10 mouse cellular contexts compared by ENCODE assay signal in the genomic region with DNA sequence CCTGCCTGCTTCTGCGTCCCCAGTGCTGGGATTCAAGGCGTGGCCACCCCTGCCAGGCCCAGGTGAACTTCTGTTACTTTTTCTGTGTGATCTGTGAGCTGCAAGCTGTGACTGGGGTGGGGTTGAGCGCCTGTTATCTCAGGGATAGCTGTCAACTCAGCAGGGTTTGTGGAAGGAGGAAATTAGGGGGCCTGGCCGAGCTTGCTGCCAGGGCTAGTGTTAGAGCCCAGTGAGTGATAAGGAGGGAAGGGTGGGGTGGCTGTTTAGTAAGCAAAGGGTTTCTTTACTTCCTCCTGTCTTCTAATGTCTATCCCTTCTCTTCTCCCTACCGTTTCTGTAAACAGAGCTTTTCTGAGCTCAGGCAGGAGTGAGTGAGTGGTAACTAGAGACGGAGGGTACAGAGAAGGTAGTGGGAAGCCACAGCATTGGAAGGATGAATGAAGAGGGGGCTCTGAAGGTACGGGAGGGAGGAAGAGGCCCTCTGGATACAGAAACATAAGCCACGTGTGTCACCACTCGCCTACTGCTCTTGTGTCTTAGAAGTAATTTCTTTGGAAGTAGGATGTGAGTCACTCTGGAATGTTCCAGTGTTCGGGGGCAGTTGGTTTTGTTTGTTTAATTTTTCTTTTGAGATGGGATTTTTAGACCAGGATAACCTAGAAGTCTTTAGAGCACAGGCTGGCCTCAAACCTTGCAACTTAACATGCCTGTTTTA. TPM values are rescaled to one million over a fixed set of nuclear protein-coding genes. Genes with fewer than 3 reads are reported as not detected.
DNase-seq lines count a peak whose midpoint lies in the region; ATAC-seq lines count a peak whose summit lies in the region.
"Had no signal": no experiment of that assay in that cellular context is flagged by ENCODE, and none has a peak within 500 bp of the region (broad histone marks: within the 10 kb centered on the region; RNA-seq: fewer than 3 reads in every experiment).

No protein-coding gene starts in this region.

- H3K4me1 ChIP-seq in heart, embryonic 12.5 days (replicated peaks) = peaks cover 33% of the 10 kb centered on the region

- H3K27ac ChIP-seq in heart, embryonic 12.5 days (ENCODE audit: poor library complexity, severe bottlenecking) = peak overlapping the region; percentile 55

- no peak for DNase-seq in heart, adult 8-10 months (ENCODE audit: low spot score)
- DNase-seq in c-Kit-positive CD71-positive TER-119-negative erythroid progenitor cells, embryonic 14.5 days (ENCODE audit: low read depth) = peak; percentile 57
- peak; percentile 89 for DNase-seq in liver
- DNase-seq in urinary bladder, postnatal 14 days (ENCODE audit: low spot score) = no peak
- no peak for DNase-seq in layer of hippocampus, adult 9-10 months (ENCODE audit: low spot score)
- DNase-seq in testis, postnatal 10 days (ENCODE audit: low spot score) = no peak
- DNase-seq: cerebellum, postnatal 25 days; right cerebral cortex, postnatal 25 days had no signal

- no peaks in the 10 kb centered on the region for H3K9me3 ChIP-seq in heart, embryonic 12.5 days (replicated peaks)

- H3K9ac ChIP-seq in heart, embryonic 12.5 days = no peak overlapping the region

- peaks cover 25% of the 10 kb centered on the region for H3K36me3 ChIP-seq in heart, embryonic 12.5 days

- ATAC-seq in heart, embryonic 12.5 days (ENCODE audit: insufficient number of reproducible peaks, low FRiP score) = peak; percentile 88
- peak; percentile 99 for ATAC-seq in megakaryocyte progenitor cell, adult 5-6 weeks (replicated peaks; ENCODE audit: poor library complexity)

- H3K27me3 ChIP-seq in heart, embryonic 12.5 days (replicated peaks) = no peaks in the 10 kb centered on the region

- WGBS in heart, embryonic 12.5 days = 17% methylated on average over 10 of the region's 10 CpGs

- H3K4me3 ChIP-seq in heart, embryonic 12.5 days = no peak overlapping the region

- peak overlapping the region; percentile 33 for H3K4me2 ChIP-seq in heart, embryonic 12.5 days

RNA-seq across cellular contexts. Expression of gene Fgd6, which starts 12.2 kb away (rescaled TPM):
- 3.7 and 4.0 TPM in 2 replicates for polyA plus RNA-seq in heart, embryonic 12.5 days (2016; fragmentation: Nextera tagmentation; extraction: Ambion mirVana)
- 1 to 10 TPM; 5.4 to 6.2 (median 5.7) TPM for total RNA-seq in heart, adult 8-10 months (2022)
- 1.0 and 1.6 TPM in 2 replicates for total RNA-seq in megakaryocyte progenitor cell, adult 5-6 weeks (2015)
- total RNA-seq in megakaryocyte progenitor cell, adult 5-6 weeks (2017) = 0.58 and 1.6 TPM in 2 replicates

RNA-seq across cellular contexts. Expression of gene Vezt, which starts 12.4 kb away (rescaled TPM):
- 29.4 and 30.5 TPM in 2 replicates for polyA plus RNA-seq in heart, embryonic 12.5 days (2016; fragmentation: Nextera tagmentation; extraction: Ambion mirVana)
- total RNA-seq in heart, adult 8-10 months (2022) = 10 to 100 TPM; 38.7 to 42.8 (median 41.4) TPM
- 4.9 and 5.8 TPM in 2 replicates for total RNA-seq in megakaryocyte progenitor cell, adult 5-6 weeks (2015)
- total RNA-seq in megakaryocyte progenitor cell, adult 5-6 weeks (2017) = 16.4 and 16.7 TPM in 2 replicates

Comparison
In these comparisons a context has a peak if more than half of its experiments do, and no peak if none do; other contexts are left out.
1. DNase-seq: peak in c-Kit-positive CD71-positive TER-119-negative erythroid progenitor cells, embryonic 14.5 days (single experiment) and liver (single experiment); none in heart, adult 8-10 months (single experiment), urinary bladder, postnatal 14 days (single experiment), layer of hippocampus, adult 9-10 months (single experiment) and testis, postnatal 10 days (single experiment).